Comparison of ENCODE assay signal across 8 mouse cellular contexts in the genomic region with DNA sequence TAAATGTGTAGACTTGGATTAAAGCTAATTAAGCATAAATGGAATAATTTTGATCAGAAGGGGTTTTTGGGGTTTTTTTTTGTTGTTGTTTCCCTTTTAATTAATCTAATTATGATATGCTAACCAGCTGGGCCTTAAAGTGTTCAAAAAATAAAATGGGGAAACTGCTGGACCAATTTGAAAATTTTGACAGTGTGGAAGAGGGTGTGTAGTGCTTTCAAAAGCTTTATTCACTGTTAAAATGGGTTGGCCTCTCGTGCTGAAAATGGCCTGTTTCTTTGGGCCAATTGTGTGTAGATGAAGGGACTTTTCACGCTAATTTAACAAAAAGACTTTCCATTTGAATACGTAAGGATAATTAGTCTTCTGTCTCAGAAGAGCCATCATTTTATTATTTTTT.
DNase-seq lines count a peak whose midpoint lies in the region; ATAC-seq and TF ChIP-seq lines count a peak whose summit lies in the region.

No protein-coding gene starts in this region.

- no peak for TF ChIP-seq CTCF in heart, postnatal 0 days (IDR thresholded peaks at IDR 0.05; ENCODE audit: low read depth)
- TF ChIP-seq CTCF in hindbrain, postnatal 0 days (IDR thresholded peaks at IDR 0.05; ENCODE audit: low read depth), result no peak
- TF ChIP-seq CTCF in midbrain, postnatal 0 days (IDR thresholded peaks at IDR 0.05), result no peak

- peak overlapping the region; percentile 76 for H3K4me3 ChIP-seq in heart, postnatal 0 days (ENCODE audit: low read depth, low read length)
- H3K4me3 ChIP-seq in hindbrain, postnatal 0 days (ENCODE audit: low read length), result peak overlapping the region; percentile 72
- peak overlapping the region; percentile 53 for H3K4me3 ChIP-seq in midbrain, postnatal 0 days (ENCODE audit: low read depth, low read length)

- H3K9me3 ChIP-seq in heart, postnatal 0 days (replicated peaks; ENCODE audit: control insufficient read depth, low read length), result no peaks in the 10 kb centered on the region
- no peaks in the 10 kb centered on the region for H3K9me3 ChIP-seq in hindbrain, postnatal 0 days (ENCODE audit: low read length)
- no peaks in the 10 kb centered on the region for H3K9me3 ChIP-seq in midbrain, postnatal 0 days (ENCODE audit: low read length)

- intact Hi-C loops in heart, postnatal 10 days (cut with DNase I), result loop anchor here (5.0 kb wide), 2 partner anchors 42 to 538 kb away; partner anchors contain the start of gene Rps19bp1

- H3K27ac ChIP-seq in heart, postnatal 0 days (ENCODE audit: low read depth), result peak overlapping the region; percentile 93; the same call in 1 of the 2 replicates
- H3K27ac ChIP-seq in hindbrain, postnatal 0 days, result peak overlapping the region; percentile 90
- peak overlapping the region; percentile 82; the same call in 1 of the 2 replicates for H3K27ac ChIP-seq in midbrain, postnatal 0 days (ENCODE audit: low read depth, low read length)

- H3K27me3 ChIP-seq in heart, postnatal 0 days (ENCODE audit: control insufficient read depth, insufficient read depth, low read length), result no peaks in the 10 kb centered on the region
- no peaks in the 10 kb centered on the region for H3K27me3 ChIP-seq in hindbrain, postnatal 0 days (ENCODE audit: insufficient read depth, low read length)
- no peaks in the 10 kb centered on the region for H3K27me3 ChIP-seq in midbrain, postnatal 0 days (ENCODE audit: insufficient read depth, low read length)

- H3K4me1 ChIP-seq in heart, postnatal 0 days (ENCODE audit: control insufficient read depth, insufficient read depth), result peaks cover 24% of the 10 kb centered on the region
- peaks cover 16% of the 10 kb centered on the region for H3K4me1 ChIP-seq in hindbrain, postnatal 0 days (ENCODE audit: insufficient read depth, low read length)
- H3K4me1 ChIP-seq in midbrain, postnatal 0 days (ENCODE audit: insufficient read depth, low read length), result peaks cover 20% of the 10 kb centered on the region

- peak overlapping the region; percentile 71 for H3K4me2 ChIP-seq in heart, postnatal 0 days (ENCODE audit: low read depth, low read length)
- peak overlapping the region; percentile 82 for H3K4me2 ChIP-seq in hindbrain, postnatal 0 days (ENCODE audit: low read depth, low read length)
- H3K4me2 ChIP-seq in midbrain, postnatal 0 days (ENCODE audit: low read depth, low read length, poor library complexity, severe bottlenecking), result peak overlapping the region; percentile 87

- DNase-seq in heart, postnatal 0 days (ENCODE audit: low spot score), result no peak
- DNase-seq in heart, postnatal 10 days, result no peak
- DNase-seq in c-Kit-positive CD71-positive TER-119-positive erythroid progenitor cells, embryonic 14.5 days (ENCODE audit: low spot score), result peak; percentile 40
- DNase-seq in hindbrain, postnatal 0 days (ENCODE audit: low spot score), result peak; percentile 18
- DNase-seq in midbrain, postnatal 0 days (ENCODE audit: low spot score), result no peak
- no peak for DNase-seq in testis, postnatal 10 days (ENCODE audit: low spot score)
- no peak for DNase-seq in layer of hippocampus, adult 8-10 months (ENCODE audit: low spot score in 2 of 2)
- DNase-seq in lung, postnatal 4 days, result no peak

- no peak for ATAC-seq in heart, postnatal 0 days (ENCODE audit: insufficient read depth, low read depth)
- no peak for ATAC-seq in hindbrain, postnatal 0 days
- no peak for ATAC-seq in midbrain, postnatal 0 days (ENCODE audit: low FRiP score)

- H3K9ac ChIP-seq in heart, postnatal 0 days (replicated peaks; ENCODE audit: low read depth, low read length), result peak overlapping the region; percentile 84; the same call in 1 of the 2 replicates
- peak overlapping the region; percentile 76 for H3K9ac ChIP-seq in hindbrain, postnatal 0 days (replicated peaks; ENCODE audit: low read length)
- peak overlapping the region; percentile 71 for H3K9ac ChIP-seq in midbrain, postnatal 0 days (replicated peaks; ENCODE audit: low read length, poor library complexity, severe bottlenecking)

- 27% methylated on average over 3 of the region's 3 CpGs for WGBS in heart, postnatal 0 days
- 2% methylated on average over 3 of the region's 3 CpGs for WGBS in hindbrain, postnatal 0 days
- WGBS in midbrain, postnatal 0 days, result 2% methylated on average over 3 of the region's 3 CpGs

- TF ChIP-seq EP300 in heart, postnatal 0 days (IDR thresholded peaks at IDR 0.05; ENCODE audit: low read depth), result no peak

- H3K36me3 ChIP-seq in heart, postnatal 0 days (replicated peaks; ENCODE audit: control insufficient read depth, insufficient read depth, low read length), result no peaks in the 10 kb centered on the region
- H3K36me3 ChIP-seq in hindbrain, postnatal 0 days (ENCODE audit: insufficient read depth, low read length), result no peaks in the 10 kb centered on the region
- no peaks in the 10 kb centered on the region for H3K36me3 ChIP-seq in midbrain, postnatal 0 days (ENCODE audit: insufficient read depth, low read length)

Comparison
In these comparisons a context has a peak if more than half of its experiments do, and no peak if none do; other contexts are left out.
1. DNase-seq: peak in c-Kit-positive CD71-positive TER-119-positive erythroid progenitor cells, embryonic 14.5 days (single experiment) and hindbrain, postnatal 0 days (single experiment); none in heart, postnatal 0 days (single experiment), heart, postnatal 10 days (0 of 2), midbrain, postnatal 0 days (single experiment), testis, postnatal 10 days (single experiment), layer of hippocampus, adult 8-10 months (0 of 2) and lung, postnatal 4 days (0 of 2).
2. Peak in every context shown above with its lines, with median percentiles within 50 percentile points of each other: H3K27ac ChIP-seq, H3K4me2 ChIP-seq, H3K4me3 ChIP-seq and H3K9ac ChIP-seq.